ENCODE assay signal across 9 mouse cellular contexts in the genomic region with DNA sequence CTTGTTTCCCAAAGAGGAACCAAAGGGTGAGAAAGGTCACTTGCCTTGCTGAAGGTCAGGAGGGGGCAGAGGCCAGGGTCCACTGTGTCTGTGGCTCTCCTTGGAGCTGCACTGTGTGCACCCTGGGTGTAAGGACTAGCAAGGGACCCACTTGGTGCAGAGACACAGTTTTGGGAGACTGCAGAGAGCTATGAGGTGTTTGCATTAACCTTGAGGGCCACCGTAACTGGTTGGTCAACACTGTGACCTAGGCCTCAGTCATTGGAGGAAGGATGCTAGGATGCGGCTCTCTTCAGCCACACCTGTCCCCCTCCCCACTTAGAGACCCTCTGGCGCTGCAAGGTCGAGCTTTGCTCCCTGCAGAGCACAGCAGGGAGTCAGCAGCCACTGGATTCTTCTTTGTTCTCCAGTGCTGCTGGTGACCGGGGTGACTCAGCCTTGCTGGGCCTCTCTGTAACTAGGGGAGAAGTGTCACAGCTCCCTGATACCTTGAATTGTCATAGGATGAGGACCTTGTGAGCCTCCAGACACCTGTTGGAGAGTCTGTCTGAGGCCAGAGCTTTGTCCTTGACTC. TPM values are rescaled to one million over a fixed set of nuclear protein-coding genes. Genes with fewer than 3 reads are reported as not detected.
DNase-seq lines count a peak whose midpoint lies in the region; ATAC-seq and TF ChIP-seq lines count a peak whose summit lies in the region.
"Had no signal": no experiment of that assay in that cellular context is flagged by ENCODE, and none has a peak within 500 bp of the region (broad histone marks: within the 10 kb centered on the region; RNA-seq: fewer than 3 reads in every experiment).

No protein-coding gene starts in this region.

- H3K9ac ChIP-seq in lung, postnatal 0 days (replicated peaks; ENCODE audit: low read depth), result peak overlapping the region; percentile 19; the same call in 1 of the 2 replicates
- no peak overlapping the region for H3K9ac ChIP-seq in limb, embryonic 12.5 days (replicated peaks)
- H3K9ac ChIP-seq in stomach, embryonic 14.5 days (replicated peaks; ENCODE audit: low read depth, low read length), result no peak overlapping the region

- 58% methylated on average over 5 of the region's 5 CpGs for WGBS in lung, postnatal 0 days
- WGBS in limb, embryonic 12.5 days, result 51% methylated on average over 5 of the region's 5 CpGs
- 57% methylated on average over 5 of the region's 5 CpGs for WGBS in stomach, embryonic 14.5 days

- no peaks in the 10 kb centered on the region for H3K27me3 ChIP-seq in lung, postnatal 0 days (replicated peaks; ENCODE audit: insufficient read depth, low read length)
- H3K27me3 ChIP-seq in limb, embryonic 12.5 days, result no peaks in the 10 kb centered on the region; the same call in 1 of the 2 replicates
- no peaks in the 10 kb centered on the region for H3K27me3 ChIP-seq in stomach, embryonic 14.5 days (ENCODE audit: control insufficient read depth, insufficient read depth, low read length)

- no peaks in the 10 kb centered on the region for H3K36me3 ChIP-seq in lung, postnatal 0 days (ENCODE audit: insufficient read depth, low read length)
- no peaks in the 10 kb centered on the region for H3K36me3 ChIP-seq in limb, embryonic 12.5 days
- no peaks in the 10 kb centered on the region for H3K36me3 ChIP-seq in stomach, embryonic 14.5 days (ENCODE audit: control insufficient read depth, insufficient read depth, low read length)

- H3K4me3 ChIP-seq in lung, postnatal 0 days (ENCODE audit: low read depth, low read length), result peak overlapping the region; percentile 74
- no peak overlapping the region for H3K4me3 ChIP-seq in limb, embryonic 12.5 days (replicated peaks)
- 0 out of 2 replicates have a peak overlapping the region, but pooled peaks have one; percentile 68 for H3K4me3 ChIP-seq in stomach, embryonic 14.5 days (ENCODE audit: low read depth, low read length)

- TF ChIP-seq CTCF in lung, postnatal 0 days (IDR thresholded peaks at IDR 0.05), result no peak

- peaks cover 28% of the 10 kb centered on the region for H3K4me1 ChIP-seq in lung, postnatal 0 days (ENCODE audit: insufficient read depth, low read depth, low read length)
- H3K4me1 ChIP-seq in limb, embryonic 12.5 days (replicated peaks), result peaks cover 65% of the 10 kb centered on the region
- peaks cover 53% of the 10 kb centered on the region for H3K4me1 ChIP-seq in stomach, embryonic 14.5 days (ENCODE audit: control insufficient read depth, insufficient read depth, low read length)

- no peak for ATAC-seq in lung, postnatal 0 days
- ATAC-seq in limb, embryonic 12.5 days (ENCODE audit: insufficient number of reproducible peaks, insufficient read depth, low FRiP score, low TSS enrichment, low read depth), result no peak
- ATAC-seq in stomach, embryonic 14.5 days (ENCODE audit: insufficient number of reproducible peaks, insufficient read depth, low FRiP score, low read depth), result no peak

- TF ChIP-seq EP300 in lung, postnatal 0 days (IDR thresholded peaks at IDR 0.05), result no peak

- H3K4me2 ChIP-seq in lung, postnatal 0 days (replicated peaks; ENCODE audit: low read depth, low read length), result peak overlapping the region; percentile 92
- peak overlapping the region; percentile 27 for H3K4me2 ChIP-seq in limb, embryonic 12.5 days
- H3K4me2 ChIP-seq in stomach, embryonic 14.5 days (replicated peaks; ENCODE audit: low read depth, low read length), result peak overlapping the region; percentile 85; the same call in 1 of the 2 replicates

- peak; percentile 61 to 78 for DNase-seq in adrenal gland, adult (ENCODE audit: inconsistent age in 2 of 2, low spot score in 1 of 2)
- no peak for DNase-seq in adrenal gland, adult 8-10 months
- DNase-seq in lung, postnatal 0 days (ENCODE audit: low spot score), result no peak
- DNase-seq in lung, adult 18-20 months, result no peak
- DNase-seq in right cerebral cortex, adult 2 months (ENCODE audit: low spot score in 2 of 2), result no peak
- no peak for DNase-seq in frontal cortex, postnatal 36 days (ENCODE audit: low spot score in 2 of 2)
- DNase-seq: thymus, postnatal 14 days had no signal

- H3K27ac ChIP-seq in lung, postnatal 0 days (ENCODE audit: low read length), result 0 out of 2 replicates have a peak overlapping the region, but pooled peaks have one; percentile 20
- H3K27ac ChIP-seq in limb, embryonic 12.5 days, result no peak overlapping the region
- H3K27ac ChIP-seq in stomach, embryonic 14.5 days (ENCODE audit: low read length), result no peak overlapping the region

- H3K9me3 ChIP-seq in lung, postnatal 0 days (ENCODE audit: low read length), result no peaks in the 10 kb centered on the region
- no peaks in the 10 kb centered on the region for H3K9me3 ChIP-seq in limb, embryonic 12.5 days
- no peaks in the 10 kb centered on the region for H3K9me3 ChIP-seq in stomach, embryonic 14.5 days (ENCODE audit: control insufficient read depth, low read depth, low read length)

RNA-seq across cellular contexts. Expression of gene Arrb1, which starts 2.0 kb away (rescaled TPM):
- 10 to 100 TPM; 59.8 to 82.0 (median 64.7) TPM for total RNA-seq in adrenal gland, adult 8-10 months (2022)
- polyA plus RNA-seq in lung, postnatal 0 days (2015; fragmentation: Nextera tagmentation; extraction: Ambion mirVana), result 21.7 and 25.7 TPM in 2 replicates
- polyA plus RNA-seq in limb, embryonic 12.5 days (2016; fragmentation: Nextera tagmentation; extraction: Ambion mirVana), result 8.1 and 8.4 TPM in 2 replicates
- 4.0 and 5.4 TPM in 2 replicates for polyA plus RNA-seq in stomach, embryonic 14.5 days (2014; fragmentation: Nextera tagmentation; extraction: Ambion mirVana)

RNA-seq across cellular contexts. Expression of gene Rps3, which starts 53.7 kb away (rescaled TPM):
- total RNA-seq in adrenal gland, adult 8-10 months (2022), result 100 to 1,000 TPM; 533 to 601 (median 565) TPM
- polyA plus RNA-seq in lung, postnatal 0 days (2015; fragmentation: Nextera tagmentation; extraction: Ambion mirVana), result 594 and 625 TPM in 2 replicates
- polyA plus RNA-seq in limb, embryonic 12.5 days (2016; fragmentation: Nextera tagmentation; extraction: Ambion mirVana), result 746 and 757 TPM in 2 replicates
- 902 and 915 TPM in 2 replicates for polyA plus RNA-seq in stomach, embryonic 14.5 days (2014; fragmentation: Nextera tagmentation; extraction: Ambion mirVana)

Comparison
In these comparisons a context has a peak if more than half of its experiments do, and no peak if none do; other contexts are left out.
1. DNase-seq: peak in adrenal gland, adult (2 of 2); none in adrenal gland, adult 8-10 months (single experiment), lung, postnatal 0 days (single experiment), lung, adult 18-20 months (0 of 2), right cerebral cortex, adult 2 months (0 of 2) and frontal cortex, postnatal 36 days (0 of 2).
2. H3K4me2 ChIP-seq: peak in every context shown above with its lines; median percentile 92 in lung, postnatal 0 days; 85 in stomach, embryonic 14.5 days; 27 in limb, embryonic 12.5 days.